Mouse (Mus musculus) embryo, embryonic 11.5 days (tissue): ENCODE results near the gene Nfatc2ip.

Experiments used
- DNase-seq: peaks from one replicate; pipeline ENCODE4 v3.0.0-alpha.2; 2012; ENCODE audit warnings: low read depth, low spot score

Gene Nfatc2ip

GRCm38 (mm10) chr7:126396298-126397119 lies at the start of gene Nfatc2ip:
Nfatc2ip (minus strand) TSS chr7:126396737.
- peak; percentile 96 for DNase-seq

- no peak for DNase-seq
Measured at GRCm38 (mm10) chr7:126446217-126446616, 49.7 kb upstream of the Nfatc2ip start.

GRCm38 (mm10) chr7:126445104-126445815 lies 48.7 kb upstream of the Nfatc2ip start:
- DNase-seq = no peak

GRCm38 (mm10) chr7:126444536-126444935 lies 48.0 kb upstream of the Nfatc2ip start:
- no peak for DNase-seq

DNA sequence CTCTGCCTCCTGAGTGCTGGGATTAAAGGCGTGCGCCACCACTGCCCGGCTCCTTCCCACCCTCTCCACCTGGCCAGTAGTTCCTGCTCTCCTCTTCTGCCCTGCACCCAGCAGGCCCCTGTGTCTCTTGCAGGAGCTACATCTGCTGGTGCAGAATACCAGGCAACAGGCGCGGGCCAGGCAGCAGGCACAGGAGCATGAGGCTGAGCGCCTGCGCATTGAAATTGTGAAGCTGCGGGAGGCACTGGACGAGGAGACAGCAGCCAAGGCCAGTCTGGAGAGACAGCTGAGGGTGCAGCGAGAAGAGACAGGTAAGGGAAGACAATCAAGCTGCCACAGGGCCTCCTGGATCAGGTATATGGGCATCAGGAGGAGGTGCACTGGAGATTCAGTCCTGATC lies 47.5 kb upstream of the Nfatc2ip start:
- DNase-seq = no peak

DNA sequence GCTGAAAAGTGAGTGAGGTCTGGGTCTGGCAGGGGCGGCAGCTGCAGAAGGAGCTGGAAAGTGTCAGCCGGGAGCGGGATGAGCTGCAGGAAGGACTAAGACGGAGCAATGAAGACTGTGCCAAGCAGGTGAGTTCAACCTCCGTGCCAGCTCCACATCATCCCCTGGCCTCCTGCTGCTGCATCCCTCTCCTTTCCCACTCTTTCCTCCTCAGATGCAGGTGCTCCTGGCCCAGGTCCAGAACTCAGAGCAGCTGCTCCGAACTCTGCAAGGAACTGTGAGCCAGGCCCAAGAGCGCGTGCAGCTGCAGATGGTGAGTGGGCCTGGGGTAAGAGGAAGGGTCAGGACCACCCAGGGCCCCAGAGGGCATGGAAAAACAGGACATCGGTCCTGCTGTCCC lies 43.6 kb upstream of the Nfatc2ip start:
- no peak for DNase-seq

- DNase-seq = peak; percentile 64
Measured at GRCm38 (mm10) chr7:126436851-126437250, 40.3 kb upstream of the Nfatc2ip start.

DNA sequence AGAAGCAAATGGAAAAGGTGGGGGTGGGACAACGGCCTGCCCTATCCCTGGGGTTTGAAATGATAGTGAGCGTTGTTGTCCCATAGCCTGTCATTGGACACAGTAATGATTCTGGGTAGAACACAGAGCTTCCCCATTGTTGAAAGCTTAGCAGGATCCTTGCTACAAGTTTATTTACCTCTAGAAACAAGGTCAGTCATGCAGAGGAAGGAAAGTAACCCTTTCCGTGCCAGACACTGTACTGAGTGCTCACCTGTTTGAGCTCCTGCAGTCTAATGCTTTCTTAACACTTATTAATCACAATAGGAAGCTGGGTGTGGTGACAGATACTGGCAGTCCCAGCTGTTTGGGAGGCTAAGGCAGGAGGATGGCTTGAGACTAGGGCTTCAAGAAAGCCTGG lies 39.3 kb upstream of the Nfatc2ip start:
- no peak for DNase-seq

DNA sequence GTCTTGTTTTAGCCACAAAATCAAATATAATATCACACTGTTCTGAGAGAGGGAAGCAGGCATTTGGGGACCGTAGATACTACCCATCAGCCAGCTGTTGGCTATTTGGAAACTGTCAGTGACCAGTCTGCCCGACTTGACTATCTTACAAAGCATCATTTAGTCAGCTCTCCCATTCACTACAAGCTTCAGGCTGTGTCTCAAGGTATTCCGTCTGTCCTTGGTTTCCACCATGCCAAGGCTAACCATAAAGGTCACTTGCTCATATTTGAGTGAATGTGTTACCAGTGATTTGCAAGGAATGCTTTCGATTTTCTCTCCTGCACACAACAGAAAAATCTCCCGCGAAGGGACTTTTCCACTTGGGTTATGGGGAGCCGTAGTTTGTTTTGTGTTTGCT lies 38.2 kb upstream of the Nfatc2ip start:
- no peak for DNase-seq

DNA sequence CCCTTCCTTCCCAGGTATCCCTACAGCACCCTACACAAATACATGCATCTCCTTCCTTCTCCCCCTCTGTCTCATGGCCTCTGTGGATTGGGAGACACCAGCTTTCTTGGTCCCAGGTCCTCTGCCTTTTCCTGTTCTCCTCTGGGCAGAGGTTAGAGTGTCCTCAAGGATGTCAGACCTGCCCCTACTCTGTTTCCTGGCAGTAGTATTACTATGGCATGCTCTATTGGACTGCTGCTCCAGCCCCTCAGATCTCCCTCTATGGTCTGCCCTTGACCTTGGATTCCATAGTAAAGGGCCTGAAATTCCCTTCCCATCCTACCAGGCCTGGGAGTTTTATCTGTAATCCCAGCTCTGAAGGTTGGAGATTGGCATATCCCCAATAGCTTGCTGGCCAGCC lies 33.6 kb upstream of the Nfatc2ip start:
- no peak for DNase-seq

- peak; percentile 14 for DNase-seq
Measured at GRCm38 (mm10) chr7:126429503-126429898, 33.0 kb upstream of the Nfatc2ip start.

- DNase-seq = peak; percentile 88
Measured at GRCm38 (mm10) chr7:126428631-126429502, 32.3 kb upstream of the Nfatc2ip start, which contains the start of gene Rabep2. Rabep2 (plus strand) TSS chr7:126428759.

DNA sequence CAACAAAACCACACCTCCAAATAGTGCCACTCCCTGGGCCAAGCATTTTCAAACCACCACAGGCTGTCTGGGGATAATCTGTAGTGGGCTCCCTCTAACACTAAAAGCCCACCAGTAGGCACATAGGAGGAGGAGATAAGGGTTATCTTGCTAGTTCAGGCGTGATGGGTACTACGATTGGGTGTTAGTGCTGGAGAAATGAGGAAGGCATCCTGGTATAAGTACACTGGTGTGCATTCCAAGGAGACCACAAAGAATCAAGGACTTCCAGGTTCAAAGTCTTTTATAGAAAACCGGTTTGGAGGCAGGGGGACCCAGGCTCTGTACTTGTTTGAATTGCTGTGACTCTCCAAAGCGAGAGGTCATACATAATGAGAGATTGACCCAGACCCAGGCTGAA lies 31.6 kb upstream of the Nfatc2ip start:
- no peak for DNase-seq

- no peak for DNase-seq
Measured at GRCm38 (mm10) chr7:126427323-126427860, 30.9 kb upstream of the Nfatc2ip start.

- no peak for DNase-seq
Measured at GRCm38 (mm10) chr7:126424161-126424560, 27.6 kb upstream of the Nfatc2ip start.

- DNase-seq = no peak
Measured at GRCm38 (mm10) chr7:126421756-126422155, 25.2 kb upstream of the Nfatc2ip start.

DNA sequence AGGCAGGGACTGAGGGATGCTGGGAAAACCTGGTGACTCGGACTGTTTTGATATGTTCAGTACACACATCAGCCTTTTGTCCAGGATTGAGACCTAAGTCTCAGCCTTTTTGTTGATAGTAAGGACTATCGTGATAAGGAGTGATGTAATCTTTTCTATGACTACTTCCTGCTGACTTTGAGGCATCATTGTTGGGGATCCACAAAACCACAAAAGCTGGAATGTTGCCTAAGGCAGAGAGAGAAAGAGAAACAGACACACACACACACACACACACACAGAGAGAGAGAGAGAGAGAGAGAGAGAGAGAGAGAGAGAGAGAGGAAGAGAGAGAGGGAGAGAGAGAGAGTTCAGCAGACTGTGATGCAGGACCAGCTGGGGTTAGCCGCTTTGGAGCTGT lies 22.0 kb upstream of the Nfatc2ip start:
- no peak for DNase-seq

DNA sequence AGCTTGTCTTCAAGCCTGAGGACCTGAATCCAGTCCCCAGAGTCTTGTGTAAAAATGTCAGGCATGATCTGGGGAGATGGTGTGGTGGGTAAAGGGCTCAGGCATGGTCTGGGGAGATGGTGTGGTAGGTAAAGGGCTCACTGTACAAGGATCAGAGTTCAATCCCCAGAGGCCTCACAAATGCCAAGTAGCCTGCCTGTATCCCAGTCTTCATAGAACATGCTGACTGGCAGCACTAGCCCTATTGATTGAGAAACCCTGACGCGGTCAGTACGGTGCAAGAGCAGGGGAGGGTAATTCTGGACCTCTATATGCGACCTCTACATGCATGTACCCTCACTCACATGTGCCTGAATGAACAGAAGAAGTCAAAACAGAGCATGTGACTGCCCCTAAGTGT lies 21.1 kb upstream of the Nfatc2ip start:
- no peak for DNase-seq

DNA sequence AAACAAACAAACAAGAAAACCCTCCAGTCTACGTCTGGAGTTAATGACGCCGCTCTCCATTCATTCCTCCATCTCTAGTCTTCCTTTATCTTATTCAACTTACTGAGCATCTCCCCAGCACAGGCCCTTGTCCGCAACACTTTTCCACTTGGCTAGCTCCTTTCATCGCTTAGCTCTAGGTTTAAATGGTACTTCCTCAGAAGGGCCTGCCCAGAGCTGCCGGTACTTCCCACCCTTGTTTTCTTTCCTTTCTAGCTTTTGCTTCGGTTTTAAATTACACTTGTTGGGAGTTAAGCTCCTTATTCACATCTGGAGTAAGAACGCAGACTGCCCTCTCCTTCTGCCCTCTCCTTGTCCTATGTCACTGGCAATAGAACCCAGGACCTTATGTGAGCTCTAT lies 20.5 kb upstream of the Nfatc2ip start:
- no peak for DNase-seq

DNA sequence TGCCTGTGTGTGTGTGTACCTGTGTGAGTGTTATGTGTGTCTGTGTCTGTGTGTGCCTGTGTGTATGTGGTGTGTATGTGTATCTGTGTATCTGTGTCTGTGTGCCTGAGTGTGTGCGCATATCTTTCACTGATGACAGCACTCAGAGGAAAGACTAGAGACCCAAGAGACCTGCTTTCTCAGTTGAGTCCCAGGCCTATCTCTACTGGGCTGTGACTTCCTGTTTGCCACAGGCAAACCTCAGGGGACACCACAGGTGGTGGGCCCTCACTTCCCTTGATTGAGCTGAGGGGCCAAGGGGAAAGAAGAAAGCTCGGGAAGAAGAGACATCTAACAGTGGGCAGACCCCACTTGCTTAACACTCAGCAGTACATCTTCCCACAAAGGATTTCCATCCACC lies 20.1 kb upstream of the Nfatc2ip start:
- DNase-seq = no peak

GRCm38 (mm10) chr7:126414725-126415124 lies 18.2 kb upstream of the Nfatc2ip start, which contains the start of gene Cd19:
Cd19 (minus strand) TSS chr7:126414889.
- DNase-seq = no peak

DNA sequence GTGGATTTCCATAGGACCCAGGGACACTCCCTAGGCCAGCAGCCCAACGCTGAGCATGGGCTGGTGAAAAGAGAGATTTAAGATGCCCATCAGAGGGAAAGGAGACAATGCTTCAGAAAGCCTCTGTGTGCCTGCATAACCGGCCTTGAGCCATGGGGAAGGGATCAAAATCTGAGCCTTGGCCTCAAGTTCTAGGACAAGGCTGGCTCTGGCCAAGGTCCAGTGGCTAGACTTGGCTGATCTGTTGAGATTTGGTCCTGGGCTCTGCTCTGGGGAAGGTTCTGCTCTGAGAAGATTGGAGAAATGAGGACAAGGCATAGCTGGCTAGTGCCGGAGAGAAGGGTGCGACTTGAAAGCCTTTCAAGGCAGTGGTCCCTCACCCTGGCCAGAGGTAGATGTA lies 14.5 kb upstream of the Nfatc2ip start:
- DNase-seq = no peak
